In genomic region chr10:121055452-121056188, GRCm38 (mm10) we compare ENCODE assay signal across 9 mouse cellular contexts. TPM values are rescaled to one million over a fixed set of nuclear protein-coding genes. Genes with fewer than 3 reads are reported as not detected.
DNase-seq lines count a peak whose midpoint lies in the region; ATAC-seq lines count a peak whose summit lies in the region.
"Had no signal": no experiment of that assay in that cellular context is flagged by ENCODE, and none has a peak within 500 bp of the region (broad histone marks: within the 10 kb centered on the region; RNA-seq: fewer than 3 reads in every experiment).

No protein-coding gene starts in this region.

- H3K4me3 ChIP-seq in neural tube, embryonic 11.5 days (ENCODE audit: low read depth, low read length) = no peak overlapping the region
- H3K4me3 ChIP-seq: left cerebral cortex, adult 2 months had no signal

- DNase-seq in neural tube, embryonic 11.5 days (ENCODE audit: low spot score) = peak; percentile 66
- no peak for DNase-seq in neural tube, embryonic 10.5 days (ENCODE audit: extremely low spot score, low spot score)
- DNase-seq in cerebellum, adult 9-11 months = peak; percentile 15
- peak; percentile 77 to 84 for DNase-seq in heart, adult 18-20 months
- DNase-seq in kidney, adult 11 months = peak; percentile 46
- peak; percentile 63 to 71 for DNase-seq in lung, adult 18-20 months
- DNase-seq in retina, embryonic 14.5 days (ENCODE audit: low spot score) = peak; percentile 73
- DNase-seq in spleen, adult 18-20 months = no peak

- no peaks in the 10 kb centered on the region for H3K27me3 ChIP-seq in neural tube, embryonic 11.5 days (ENCODE audit: control insufficient read depth, insufficient read depth, low read length)

- 55% methylated on average over 13 of the region's 13 CpGs for WGBS in neural tube, embryonic 11.5 days

- ATAC-seq in neural tube, embryonic 11.5 days (ENCODE audit: insufficient read depth, low FRiP score, low TSS enrichment) = peak; percentile 61; the same call in 1 of the 2 replicates

- no peaks in the 10 kb centered on the region for H3K9me3 ChIP-seq in neural tube, embryonic 11.5 days (ENCODE audit: control insufficient read depth, low read length)

- H3K4me1 ChIP-seq in neural tube, embryonic 11.5 days (ENCODE audit: control insufficient read depth, insufficient read depth, low read length) = 0 out of 2 replicates have a peak, but pooled peaks cover 3% of the 10 kb centered on the region

- H3K9ac ChIP-seq in neural tube, embryonic 11.5 days (ENCODE audit: low read length) = no peak overlapping the region

- no peak overlapping the region for H3K27ac ChIP-seq in neural tube, embryonic 11.5 days (ENCODE audit: low read depth, low read length)
- H3K27ac ChIP-seq: left cerebral cortex, adult 2 months had no signal

- no peaks in the 10 kb centered on the region for H3K36me3 ChIP-seq in neural tube, embryonic 11.5 days (ENCODE audit: control insufficient read depth, insufficient read depth, low read length)

- no peak overlapping the region for H3K4me2 ChIP-seq in neural tube, embryonic 11.5 days (ENCODE audit: low read depth)

RNA-seq across cellular contexts. Expression of gene Wif1, which starts 21.9 kb away (rescaled TPM):
- polyA plus RNA-seq in neural tube, embryonic 11.5 days (2014; fragmentation: Nextera tagmentation; extraction: Ambion mirVana) = 8.5 and 9.7 TPM in 2 replicates
- 1 to 10 TPM; 2.5 to 3.0 TPM for total RNA-seq in heart, adult 18-20 months (2021)

Comparison
In these comparisons a context has a peak if more than half of its experiments do, and no peak if none do; other contexts are left out.
1. DNase-seq: peak in neural tube, embryonic 11.5 days (single experiment), cerebellum, adult 9-11 months (single experiment), heart, adult 18-20 months (2 of 2), kidney, adult 11 months (single experiment), lung, adult 18-20 months (2 of 2) and retina, embryonic 14.5 days (single experiment); none in neural tube, embryonic 10.5 days (single experiment) and spleen, adult 18-20 months (0 of 2).